Mouse (Mus musculus) kidney, adult 8-10 months (tissue): Measurements from ENCODE around the gene Ptpn18.
"Not testable (repeated sequence)": the region's sequence is repeated elsewhere in the genome, so short reads cannot be mapped to it uniquely, and the experiment has no call there.

ENCODE experiments used
- DNase-seq, 2 experiments: peaks; one replicate each; pipeline ENCODE4 v3.0.0; 2022

Ptpn18 gene

DNA sequence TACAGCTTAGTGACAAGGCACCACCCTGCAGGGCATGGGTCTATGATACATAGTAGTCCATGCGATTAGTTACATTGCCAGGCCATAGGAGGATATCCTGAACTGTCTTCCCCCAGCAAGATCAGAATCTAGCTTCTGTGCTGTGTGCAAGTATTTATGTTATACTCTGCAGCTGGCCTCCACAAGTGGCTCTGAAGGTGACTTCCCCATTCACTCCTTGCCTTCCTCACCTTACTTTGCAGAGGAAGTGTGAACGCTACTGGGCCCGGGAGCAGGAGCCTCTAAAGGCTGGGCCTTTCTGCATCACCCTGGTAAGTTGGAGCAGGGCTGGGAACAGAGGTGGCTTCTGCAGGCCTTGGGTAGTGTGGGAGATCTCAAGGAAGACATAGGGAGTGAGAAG lies 8.5 kb downstream of the Ptpn18 start:
- no peak for DNase-seq

DNA sequence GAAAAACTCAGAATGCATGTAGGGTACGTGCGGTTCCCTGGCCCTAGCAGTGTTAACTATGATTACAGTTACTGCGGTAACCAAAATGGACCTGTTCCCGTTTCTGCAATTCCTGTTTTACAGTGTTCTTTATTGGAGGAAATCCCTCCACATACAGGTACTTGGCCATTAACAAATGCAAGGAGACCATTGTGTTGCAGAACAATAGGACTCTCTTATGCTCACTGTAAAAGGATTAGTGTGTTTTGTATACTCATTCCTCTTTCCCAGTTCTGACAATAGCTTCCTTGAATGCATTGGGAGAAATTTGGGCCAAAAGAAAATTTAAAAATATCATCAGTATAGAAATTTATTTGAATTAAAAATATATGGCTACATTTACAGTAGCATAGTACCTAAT lies 8.9 kb downstream of the Ptpn18 start:
- DNase-seq = no peak

DNA sequence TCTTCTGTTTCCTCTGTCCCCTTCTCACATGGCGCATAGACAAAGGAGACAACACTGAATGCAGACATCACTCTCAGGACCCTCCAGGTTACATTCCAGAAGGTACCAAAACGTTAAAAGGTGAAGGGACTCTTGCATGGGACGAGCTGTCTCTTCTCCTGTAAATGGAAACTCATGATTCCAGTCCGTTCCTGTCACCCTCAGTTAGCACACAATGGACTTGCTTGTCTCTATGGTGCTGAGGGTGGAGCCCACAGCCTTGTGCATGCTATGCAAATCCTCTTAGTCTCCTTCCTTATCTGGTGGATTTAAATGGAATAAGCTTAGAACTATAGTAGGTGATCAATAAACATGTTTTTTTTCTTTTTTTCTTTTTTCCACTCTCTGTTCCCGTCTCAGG lies 10.2 kb downstream of the Ptpn18 start:
- DNase-seq = no peak

DNA sequence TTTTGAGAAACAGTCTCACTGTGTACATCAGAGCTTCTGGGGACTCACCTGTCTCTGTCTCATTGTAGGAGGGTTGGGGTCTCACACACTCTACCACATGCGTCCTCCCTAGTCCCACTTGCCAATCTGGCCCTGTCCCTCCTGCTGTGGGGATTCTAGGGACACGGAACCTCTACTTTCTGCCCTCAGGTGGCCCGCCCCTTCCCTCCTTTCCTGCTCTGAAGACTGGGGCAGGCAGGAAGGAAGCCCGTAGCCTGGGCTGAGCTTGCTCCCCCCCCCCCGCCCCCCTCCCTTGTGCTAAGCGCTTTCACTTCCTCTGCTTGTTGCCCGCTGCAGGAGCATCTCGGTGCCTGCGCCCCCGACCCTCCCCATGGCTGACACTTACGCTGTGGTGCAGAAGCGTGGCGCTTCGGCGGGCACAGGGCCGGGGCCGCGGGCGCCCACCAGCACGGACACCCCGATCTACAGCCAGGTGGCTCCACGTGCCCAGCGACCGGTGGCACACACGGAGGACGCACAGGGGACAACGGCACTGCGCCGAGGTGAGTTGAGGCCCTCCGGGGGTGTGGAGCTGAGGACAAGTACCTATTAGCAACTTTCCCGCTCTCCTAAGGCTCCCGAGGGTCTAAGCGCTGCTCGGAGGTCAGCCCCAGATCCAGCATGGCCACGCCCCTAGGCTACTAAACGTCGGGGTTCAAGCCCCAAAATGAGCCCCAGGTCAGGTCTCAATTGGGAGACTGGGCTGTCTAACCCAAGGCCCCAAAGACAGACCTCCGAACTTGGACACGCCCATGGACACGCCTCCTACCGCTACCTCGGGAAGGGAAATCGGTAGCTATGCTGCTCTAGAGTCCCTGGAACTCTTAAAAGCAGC lies 13.1 kb downstream of the Ptpn18 start:
- DNase-seq = peak in 1 of 2 experiments; percentile 31

DNA sequence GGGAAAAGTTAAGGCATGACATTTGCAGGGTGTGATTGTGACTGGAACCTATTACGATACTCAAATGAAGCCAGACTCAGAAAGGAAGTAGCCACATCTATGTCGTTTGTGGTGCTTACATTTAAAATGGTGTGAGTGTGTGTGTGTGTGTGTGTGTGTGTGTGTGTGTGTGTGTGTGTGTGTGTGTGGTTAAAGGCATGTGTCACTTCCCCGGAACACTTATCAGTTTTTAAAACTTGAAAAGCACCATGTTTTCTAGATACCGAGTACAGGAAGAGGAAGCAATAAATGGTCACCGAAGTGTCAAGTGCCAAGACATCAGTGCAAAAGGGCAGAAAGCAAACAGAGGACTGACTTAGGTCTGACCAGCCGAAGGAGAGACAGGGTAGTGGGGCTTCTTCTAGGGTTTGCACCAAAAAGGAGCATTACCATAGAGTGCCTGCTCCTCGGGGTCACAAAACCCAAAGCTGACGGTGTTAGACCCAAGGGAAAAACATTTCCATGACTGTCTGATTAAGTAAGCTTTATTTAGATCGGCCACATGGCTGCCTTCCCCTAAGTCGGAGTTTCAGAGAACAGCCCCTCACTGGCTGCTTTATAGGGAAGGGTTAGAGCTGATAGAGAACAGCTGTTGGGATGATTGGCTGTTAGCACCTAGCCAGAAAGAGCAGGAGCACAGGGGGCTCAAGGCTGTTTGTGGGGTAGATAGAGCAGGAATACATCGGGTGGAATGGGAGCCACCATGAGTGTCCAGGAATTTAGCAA lies 19.5 kb downstream of the Ptpn18 start:
- no peak for DNase-seq

DNA sequence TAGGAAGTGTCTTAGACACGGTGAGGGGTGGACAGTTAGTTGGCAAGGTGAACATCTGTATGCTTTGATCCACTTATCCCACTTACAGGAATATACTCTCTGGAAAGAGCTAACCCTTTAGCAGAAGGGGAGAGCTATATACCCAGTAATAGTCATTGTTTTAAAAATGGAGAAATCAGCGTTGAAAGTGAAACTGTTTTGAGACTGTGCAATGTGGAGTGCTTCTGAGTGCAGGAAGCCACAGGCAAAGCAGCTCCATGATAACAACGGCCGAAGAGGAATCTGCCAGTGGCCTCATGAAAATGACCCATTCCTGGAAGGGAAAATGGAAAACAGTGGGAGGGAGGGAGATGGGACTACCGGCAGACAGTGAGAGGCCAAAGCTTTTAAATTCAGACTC lies 21.2 kb downstream of the Ptpn18 start:
- no peak for DNase-seq

DNA sequence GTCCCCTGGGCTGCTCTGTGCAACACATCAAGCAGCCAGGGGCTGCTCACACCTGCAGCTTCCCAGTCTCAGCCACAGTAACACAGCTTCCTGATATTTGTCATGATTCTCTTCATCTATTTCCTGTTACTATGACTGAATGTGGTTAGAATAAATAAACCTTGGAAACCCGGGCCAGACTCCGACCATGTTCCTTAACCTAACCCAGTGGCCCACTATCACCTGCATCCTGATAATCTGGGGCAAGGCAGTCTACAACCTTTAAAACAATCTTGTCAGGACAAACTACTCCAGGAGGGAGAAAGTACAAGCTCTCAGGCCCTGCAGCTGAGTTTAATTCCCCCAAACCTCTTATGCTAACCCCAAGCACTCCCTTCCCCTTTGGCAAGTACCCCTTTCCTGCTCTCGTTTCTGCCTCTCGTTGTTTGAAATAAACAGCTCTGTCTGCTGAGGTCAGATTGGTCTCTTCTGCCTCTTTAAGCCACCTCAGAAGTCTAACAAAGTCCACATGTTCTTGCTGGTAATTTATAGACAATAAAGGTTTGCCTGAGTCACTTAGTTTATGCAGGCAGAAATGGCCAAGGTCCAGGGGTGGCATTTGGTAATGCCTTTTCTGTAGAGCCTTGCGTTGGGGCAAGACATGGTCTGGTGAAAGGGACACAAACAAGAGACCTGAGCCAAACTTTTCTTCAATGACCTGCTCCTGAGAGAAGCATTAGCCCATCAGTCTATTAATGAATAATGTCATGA lies 22.5 kb downstream of the Ptpn18 start:
- DNase-seq = no peak

DNA sequence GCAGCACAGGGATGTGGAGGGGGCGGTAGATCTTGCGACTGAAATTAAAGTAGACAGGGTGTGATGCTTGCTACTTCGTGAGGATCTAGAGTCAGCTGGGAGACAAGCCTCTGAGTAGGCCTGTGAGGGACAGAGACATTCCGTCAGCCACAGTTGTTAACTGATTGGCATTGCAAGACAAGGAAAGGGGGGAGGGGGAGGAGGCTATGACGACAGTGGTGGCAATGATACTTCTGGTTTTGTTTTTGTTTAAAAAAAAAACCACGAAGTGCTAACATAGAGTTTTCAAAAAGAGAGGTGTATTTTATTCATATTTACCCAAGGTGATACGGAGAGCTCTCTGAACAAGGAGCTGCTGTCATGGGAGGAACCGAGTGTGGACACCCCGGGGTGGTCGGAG lies 24.9 kb downstream of the Ptpn18 start:
- DNase-seq = no peak

DNA sequence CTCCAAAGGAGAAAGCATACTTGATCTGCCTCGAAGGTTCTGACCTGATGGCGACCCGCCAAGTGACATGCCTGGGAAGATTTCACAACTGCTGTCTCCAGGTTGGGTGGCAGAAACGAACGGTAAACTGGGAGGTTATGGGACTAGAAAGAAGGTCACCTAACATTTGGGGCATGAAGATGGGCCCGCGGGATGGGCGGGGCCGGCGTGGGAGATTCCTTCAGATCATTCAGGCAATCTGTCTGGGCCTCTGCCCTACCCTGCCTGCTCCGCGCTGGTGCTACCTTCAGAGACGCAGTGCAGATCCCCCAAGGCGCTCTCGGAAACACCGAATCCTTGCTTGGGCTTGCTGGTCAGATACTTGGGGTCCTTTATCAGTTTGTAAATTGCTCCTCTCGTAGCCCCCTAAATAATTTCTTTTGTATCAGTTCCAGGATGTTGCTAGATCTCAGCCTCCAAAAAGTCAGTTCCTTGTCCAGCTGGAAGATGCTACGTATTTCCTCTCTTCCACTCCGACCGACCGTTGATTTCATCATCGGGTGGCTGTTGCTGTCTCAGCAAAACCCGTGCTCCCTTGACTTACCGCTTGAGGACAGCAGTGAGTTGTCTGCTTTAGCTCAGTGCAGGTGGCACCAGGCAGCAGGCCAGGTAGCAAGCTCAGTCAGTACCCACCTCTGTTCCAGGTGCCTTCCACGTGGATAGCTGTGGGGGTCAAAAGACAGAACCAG lies 26.1 kb downstream of the Ptpn18 start:
- DNase-seq = peak; percentile 22 to 52

DNA sequence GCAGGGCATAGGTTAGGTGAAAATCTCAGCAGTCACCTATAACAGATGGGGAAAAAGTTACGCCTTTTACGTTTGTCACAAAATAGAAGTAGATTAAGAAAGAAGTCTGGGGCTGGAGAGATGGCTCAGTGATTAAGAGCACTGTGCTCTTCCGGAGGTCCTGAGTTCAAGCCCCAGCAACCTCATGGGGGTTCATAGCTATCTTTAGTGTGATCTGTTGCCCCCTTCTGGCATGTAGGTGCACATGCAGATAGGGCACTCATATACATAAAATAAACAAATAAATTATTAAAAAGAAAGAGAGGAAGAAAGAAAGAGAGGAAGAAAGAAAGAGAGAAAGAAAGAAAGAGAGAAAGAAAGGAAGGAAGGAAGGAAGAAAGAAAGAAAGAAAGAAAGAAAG lies 27.8 kb downstream of the Ptpn18 start:
- no peak for DNase-seq

DNA sequence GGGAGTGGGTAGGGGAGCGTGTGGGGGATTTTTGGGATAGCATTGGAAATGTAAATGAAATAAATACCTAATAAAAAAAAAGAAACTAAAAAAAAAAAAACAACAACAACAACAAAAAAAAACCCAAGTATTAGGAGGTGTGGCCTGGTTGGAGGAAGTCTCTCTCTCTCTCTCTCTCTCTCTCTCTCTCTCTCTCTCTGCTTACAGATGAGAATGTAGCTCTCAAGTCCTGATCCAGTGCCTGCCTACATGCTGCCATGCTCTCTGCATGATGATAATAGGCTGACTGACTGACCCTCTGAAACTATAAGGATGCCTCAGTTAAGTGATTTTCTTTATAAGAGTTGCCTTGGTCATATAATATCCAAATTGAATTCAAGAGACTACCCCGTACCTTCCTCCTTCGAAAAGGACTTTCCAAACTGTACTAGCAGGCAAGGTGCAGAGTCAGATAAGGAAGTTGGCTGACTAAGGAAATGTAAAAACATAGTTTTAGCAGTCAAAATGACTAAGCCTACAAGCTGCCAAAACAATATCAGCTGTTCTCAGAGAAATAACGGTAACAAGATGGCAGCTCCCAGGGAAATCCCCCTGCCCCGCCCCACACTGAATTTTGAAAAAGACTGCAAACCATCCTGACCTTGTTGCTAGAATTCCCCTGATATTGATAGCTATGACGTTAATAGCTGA lies 30.4 kb downstream of the Ptpn18 start:
- DNase-seq = no peak

DNA sequence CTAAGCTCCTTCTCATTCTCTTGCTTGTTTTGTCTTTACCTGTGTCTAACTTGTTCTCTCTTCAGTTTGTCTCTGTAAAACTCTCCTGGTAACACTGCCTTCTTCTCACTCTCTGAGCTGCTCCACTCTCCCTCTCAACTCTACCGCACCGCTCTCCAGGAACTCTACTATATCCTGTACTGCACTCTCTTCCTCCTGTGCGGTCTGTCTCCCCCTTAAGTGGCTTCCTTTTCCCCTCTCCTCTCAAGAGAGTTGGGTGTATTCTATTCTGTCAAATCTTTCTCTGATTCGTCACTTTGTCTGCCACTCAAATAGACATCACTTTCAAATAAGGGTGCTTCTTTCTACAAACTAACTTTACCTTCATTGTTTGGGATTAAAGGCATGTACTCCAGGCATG lies 31.9 kb downstream of the Ptpn18 start:
- no peak for DNase-seq

DNA sequence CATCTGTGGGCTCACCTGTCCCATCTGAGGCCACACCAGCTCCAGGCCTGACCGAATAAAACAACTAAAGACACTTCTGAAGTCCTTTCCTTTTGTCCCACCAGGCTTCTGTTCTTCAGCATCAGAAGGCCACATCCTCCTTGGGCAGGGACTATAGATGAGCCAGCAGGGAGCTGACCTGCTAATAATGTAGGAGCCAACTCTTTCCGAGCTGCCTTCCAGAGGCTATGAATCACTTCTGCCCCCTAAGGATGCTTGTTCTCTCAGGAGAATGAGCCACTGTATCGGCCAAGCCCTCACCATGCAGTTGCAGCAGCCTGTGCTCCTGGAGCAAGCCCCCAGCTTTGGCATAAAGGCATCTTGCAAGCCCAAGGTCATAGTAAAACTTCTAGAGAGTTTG lies 43.4 kb downstream of the Ptpn18 start:
- DNase-seq = no peak

DNA sequence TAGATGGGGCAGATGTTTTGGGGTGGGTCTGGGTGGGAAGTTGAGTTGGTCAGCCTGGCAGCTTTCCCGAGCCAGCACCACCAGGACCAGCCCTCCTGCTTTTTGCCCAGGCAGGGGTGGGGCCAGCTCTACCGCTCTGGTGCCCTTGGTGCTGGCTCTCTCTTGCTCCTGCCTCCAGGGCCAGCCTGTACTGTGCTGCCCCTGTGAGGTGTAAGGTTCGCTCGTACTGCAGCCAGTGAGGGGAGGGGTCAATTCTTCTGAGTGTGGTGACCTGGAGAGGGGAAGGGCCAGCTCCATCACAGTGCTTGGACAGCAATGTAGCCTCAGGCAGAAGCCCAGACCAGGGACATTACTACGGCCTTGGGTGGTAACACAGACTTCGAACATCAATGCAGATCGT lies 45.7 kb downstream of the Ptpn18 start:
- DNase-seq = no peak

DNA sequence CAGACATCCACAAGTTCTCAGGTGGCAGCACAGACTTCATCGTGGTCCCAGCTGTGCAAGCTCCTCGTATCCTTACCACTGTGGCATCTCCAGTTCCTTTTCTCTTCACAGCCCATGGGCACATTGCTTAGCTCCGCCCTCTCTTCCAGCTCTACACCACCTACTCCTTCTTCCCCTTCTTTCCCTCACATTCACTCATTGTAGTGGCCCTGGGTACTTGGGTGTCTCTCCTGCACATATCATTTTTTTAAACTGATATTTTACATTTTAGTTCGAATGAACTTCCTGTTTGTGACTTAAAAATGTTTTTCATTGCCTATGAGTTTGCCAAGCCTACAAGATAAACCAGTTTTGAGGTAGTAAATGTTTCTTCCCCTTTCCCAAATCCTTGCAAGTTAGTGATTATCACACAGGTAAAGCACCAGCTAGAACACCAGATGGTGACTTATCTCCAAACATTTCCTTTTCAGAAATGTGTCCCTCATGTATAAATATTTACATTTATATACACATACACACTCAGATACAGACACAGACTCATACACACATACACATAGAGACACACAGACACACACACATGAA lies 46.5 kb downstream of the Ptpn18 start:
- DNase-seq = no peak

DNA sequence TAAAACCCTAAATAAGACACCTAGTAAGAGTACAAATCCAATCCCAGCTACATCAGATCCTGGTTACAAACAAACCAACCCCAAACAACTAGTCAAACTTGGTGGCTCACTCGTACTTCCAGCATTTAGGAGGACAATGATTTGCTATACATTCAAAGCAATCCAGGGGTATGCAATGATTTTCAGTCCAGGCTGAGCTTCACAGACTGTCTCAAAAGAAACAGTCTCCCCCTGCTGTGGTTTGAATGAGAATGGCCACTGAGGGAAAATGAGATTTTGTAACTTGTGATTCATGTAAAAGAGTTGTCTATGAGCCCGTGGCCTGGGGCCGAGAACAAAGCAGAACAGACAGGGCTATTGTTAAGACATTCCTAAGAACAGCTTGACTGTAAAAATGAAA lies 48.4 kb downstream of the Ptpn18 start:
- DNase-seq = no peak

DNA sequence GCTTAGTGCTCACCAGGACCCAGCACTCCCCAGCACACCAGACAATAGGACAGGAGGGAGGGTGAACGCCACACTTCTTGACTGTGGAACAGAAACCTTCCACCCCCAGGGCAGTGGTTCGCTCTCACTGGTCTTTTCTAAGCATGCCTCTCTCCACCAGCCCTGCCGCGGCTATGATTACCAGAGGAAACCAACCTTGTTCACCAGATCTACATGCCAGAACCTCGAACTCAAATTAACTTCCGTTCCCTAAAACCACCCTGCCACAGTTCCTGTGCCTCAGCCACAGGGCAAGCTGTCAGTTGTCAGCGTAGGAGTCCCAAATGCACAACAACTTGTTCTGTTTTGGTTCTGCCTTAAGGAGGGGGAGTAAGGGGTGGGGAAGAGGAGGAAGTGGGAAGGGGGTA lies 51.0 kb downstream of the Ptpn18 start:
- DNase-seq = no peak

DNA sequence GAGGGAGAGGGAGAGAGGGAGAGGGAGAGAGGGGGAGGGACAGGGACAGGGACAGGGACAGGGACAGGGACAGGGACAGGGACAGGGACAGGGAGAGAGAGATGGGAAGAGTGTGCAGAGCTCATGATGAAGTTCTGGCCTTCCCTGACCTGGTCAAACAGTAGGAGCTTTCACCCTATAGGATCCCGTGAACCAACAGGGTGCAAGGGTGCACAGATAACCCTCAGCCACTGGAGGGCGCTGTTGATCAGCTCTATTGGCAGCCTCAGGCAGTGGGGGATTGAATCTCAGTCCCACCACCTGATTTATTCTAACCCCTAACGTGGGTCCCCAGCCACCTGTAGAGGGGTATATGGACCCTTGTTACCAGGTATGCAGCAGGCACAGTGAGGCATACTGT lies 51.5 kb downstream of the Ptpn18 start:
- peak in 1 of 2 experiments; percentile 8 for DNase-seq

DNA sequence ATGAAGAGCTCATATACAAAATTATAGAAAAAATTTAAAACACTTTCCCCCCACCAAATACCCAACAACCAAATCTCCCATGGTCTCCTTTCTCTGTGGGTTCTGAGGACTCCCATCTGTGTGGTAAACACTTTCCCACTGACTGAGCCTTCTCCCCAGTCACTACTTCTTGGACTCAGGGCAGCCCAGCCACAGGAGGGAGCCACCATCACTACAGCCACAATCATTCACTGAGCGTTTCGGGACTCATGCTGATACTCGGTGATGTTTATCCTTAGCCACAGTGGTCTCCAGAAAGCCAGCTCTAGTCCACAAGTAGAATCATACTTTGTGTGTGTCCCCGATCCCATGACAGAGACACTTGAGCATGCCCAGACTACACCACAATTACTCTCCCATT lies 53.5 kb downstream of the Ptpn18 start:
- DNase-seq = no peak

DNA sequence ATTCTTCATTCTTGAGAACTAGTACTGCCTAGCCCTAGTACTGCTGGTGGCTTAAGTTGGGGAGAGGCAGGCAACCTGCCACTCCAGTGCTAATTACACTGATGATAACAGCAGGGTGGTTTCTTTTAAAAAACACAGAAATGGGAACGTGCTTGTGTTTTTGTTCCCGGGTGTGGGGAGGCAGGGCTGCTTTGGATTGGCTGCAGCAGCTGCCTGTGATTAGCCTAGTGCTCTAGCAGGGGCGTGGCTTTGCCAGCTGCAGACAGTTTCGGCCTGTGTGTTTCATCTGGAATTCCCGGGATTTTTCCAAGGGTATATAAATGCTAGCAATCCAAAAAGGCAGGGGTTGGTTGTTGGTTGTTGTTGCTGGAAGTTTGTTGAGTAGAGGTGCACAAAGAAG lies 57.0 kb downstream of the Ptpn18 start:
- no peak for DNase-seq

DNA sequence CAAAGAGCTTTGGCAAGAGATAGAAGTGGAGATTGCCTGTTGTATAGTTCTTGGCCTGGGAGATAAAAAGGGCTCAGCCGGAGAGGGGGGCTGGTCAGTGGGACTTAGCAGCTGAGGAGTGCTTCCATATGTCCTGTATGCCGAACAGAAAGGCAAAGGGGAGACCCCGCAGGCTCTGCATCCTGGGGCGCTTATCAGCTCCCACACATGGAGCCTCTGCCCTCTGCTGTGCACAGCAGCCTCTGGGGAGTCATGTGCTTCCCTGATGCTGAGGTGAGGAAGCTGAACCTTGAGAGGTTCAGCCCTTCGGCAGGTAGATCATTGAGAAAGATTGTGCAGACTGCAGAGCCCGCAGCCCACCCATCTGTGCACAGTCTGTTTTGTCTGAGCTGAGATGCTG lies 57.7 kb downstream of the Ptpn18 start:
- not testable (repeated sequence) for DNase-seq

DNA sequence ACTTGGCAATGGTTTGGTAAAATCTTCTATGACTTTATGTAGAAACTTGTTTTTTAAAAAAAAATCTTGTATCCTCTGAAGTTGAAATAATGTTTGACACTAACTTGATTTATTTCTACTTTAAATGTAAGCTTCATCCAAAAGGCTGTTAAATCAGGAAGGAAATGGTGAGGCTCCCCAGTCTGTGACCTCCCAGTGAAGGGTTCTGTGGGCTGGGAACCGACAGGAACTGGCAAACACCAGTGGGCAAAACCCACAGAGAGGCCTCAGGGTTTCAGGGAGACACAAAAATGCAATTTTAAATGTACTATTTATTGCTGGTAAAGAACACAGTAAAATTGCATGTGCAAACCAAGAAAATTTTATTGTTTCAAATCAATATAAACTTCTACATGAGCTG lies 58.2 kb downstream of the Ptpn18 start:
- not testable (repeated sequence) for DNase-seq
